Mouse (Mus musculus) lung, postnatal 36 days (tissue): ENCODE measurements around the gene Ankrd55.

Experiments
- DNase-seq: peaks from one replicate; pipeline ENCODE4 v3.0.0; 2022; ENCODE audit warnings: mixed read lengths

Ankrd55 gene

GRCm38 (mm10) chr13:112382956-112383355, 94.7 kb downstream of the Ankrd55 start:
- DNase-seq, result no peak

GRCm38 (mm10) chr13:112383941-112384659, 95.8 kb downstream of the Ankrd55 start:
- DNase-seq, result no peak

GRCm38 (mm10) chr13:112385040-112385439, 96.8 kb downstream of the Ankrd55 start:
- no peak for DNase-seq

- DNase-seq, result no peak
These were observed 98.3 kb downstream of the Ankrd55 start for GRCm38 (mm10) chr13:112386494-112387075.

GRCm38 (mm10) chr13:112387279-112387678, 99.0 kb downstream of the Ankrd55 start:
- no peak for DNase-seq

- no peak for DNase-seq
These were observed 99.9 kb downstream of the Ankrd55 start for GRCm38 (mm10) chr13:112388176-112388575.

- DNase-seq, result no peak
These were observed 102.0 kb downstream of the Ankrd55 start for GRCm38 (mm10) chr13:112390206-112390605.

GRCm38 (mm10) chr13:112391354-112391753, 103.1 kb downstream of the Ankrd55 start:
- DNase-seq, result no peak

- DNase-seq, result no peak
These were observed 105.1 kb downstream of the Ankrd55 start for GRCm38 (mm10) chr13:112393356-112393755.

- DNase-seq, result no peak
These were observed 106.0 kb downstream of the Ankrd55 start for GRCm38 (mm10) chr13:112394271-112394670.

- DNase-seq, result peak; percentile 77
These were observed 116.5 kb downstream of the Ankrd55 start for GRCm38 (mm10) chr13:112404723-112405122.

- DNase-seq, result no peak
These were observed 116.9 kb downstream of the Ankrd55 start for GRCm38 (mm10) chr13:112405184-112405583.

- DNase-seq, result no peak
These were observed 118.4 kb downstream of the Ankrd55 start for GRCm38 (mm10) chr13:112406618-112407017.

GRCm38 (mm10) chr13:112407181-112407700, 119.0 kb downstream of the Ankrd55 start:
- DNase-seq, result no peak

GRCm38 (mm10) chr13:112407776-112408490, 119.7 kb downstream of the Ankrd55 start:
- DNase-seq, result no peak

GRCm38 (mm10) chr13:112408701-112409100, 120.5 kb downstream of the Ankrd55 start:
- DNase-seq, result no peak

GRCm38 (mm10) chr13:112409331-112409730, 121.1 kb downstream of the Ankrd55 start:
- DNase-seq, result no peak

- no peak for DNase-seq
These were observed 121.6 kb downstream of the Ankrd55 start for GRCm38 (mm10) chr13:112409851-112410250.

- no peak for DNase-seq
These were observed 122.2 kb downstream of the Ankrd55 start for GRCm38 (mm10) chr13:112410461-112410860.

- DNase-seq, result peak; percentile 82
These were observed 123.1 kb downstream of the Ankrd55 start for GRCm38 (mm10) chr13:112411216-112411822.

- no peak for DNase-seq
These were observed 124.0 kb downstream of the Ankrd55 start for GRCm38 (mm10) chr13:112412251-112412650.

GRCm38 (mm10) chr13:112412824-112413223, 124.6 kb downstream of the Ankrd55 start:
- no peak for DNase-seq

GRCm38 (mm10) chr13:112413611-112414010, 125.4 kb downstream of the Ankrd55 start:
- no peak for DNase-seq
